Comparison of ENCODE assay signal across 19 mouse cellular contexts in the genomic region with DNA sequence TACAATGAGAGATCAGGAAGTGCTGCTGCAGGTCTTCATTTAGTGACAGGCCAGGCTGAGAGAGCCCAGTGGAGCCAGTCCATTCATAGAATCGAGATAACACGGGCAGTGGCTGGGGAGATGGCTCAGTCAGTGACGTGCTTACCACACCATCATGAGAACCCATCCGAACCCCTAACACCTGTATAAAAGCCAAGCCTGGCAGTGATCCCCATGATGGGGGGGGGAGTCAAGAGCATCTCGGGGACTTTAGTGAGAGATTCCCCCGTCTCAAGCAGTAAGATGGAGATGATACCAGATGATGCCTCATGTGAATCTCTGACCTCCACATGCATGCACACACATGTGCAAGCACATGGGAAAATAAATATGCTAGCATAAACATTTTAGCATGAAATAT.
"Had no signal": no experiment of that assay in that cellular context is flagged by ENCODE, and none has a peak within 500 bp of the region (broad histone marks: within the 10 kb centered on the region; RNA-seq: fewer than 3 reads in every experiment).

No protein-coding gene starts in this region.

- H3K9ac ChIP-seq: lung, embryonic 14.5 days; midbrain, embryonic 12.5 days; neural tube, embryonic 13.5 days; neural tube, embryonic 15.5 days had no signal

- H3K4me1 ChIP-seq: midbrain, embryonic 10.5 days; midbrain, embryonic 12.5 days had no signal

- DNase-seq: lung, adult 18-20 months; lung, embryonic 14.5 days; lung, postnatal 10 days; lung, postnatal 4 days; midbrain, embryonic 14.5 days; retina, postnatal 1 day; right cerebral cortex, adult 18-20 months; right cerebral cortex, postnatal 25 days; right cerebral cortex, postnatal 4 days; spleen, adult 18-20 months; thymus, adult 18-20 months; thymus, postnatal 14 days; thymus, postnatal 36 days had no signal

- H3K27me3 ChIP-seq: midbrain, embryonic 12.5 days; neural tube, embryonic 13.5 days; neural tube, embryonic 15.5 days had no signal

- H3K27ac ChIP-seq: midbrain, embryonic 10.5 days; midbrain, embryonic 12.5 days; neural tube, embryonic 15.5 days had no signal

- H3K9me3 ChIP-seq: midbrain, embryonic 10.5 days; neural tube, embryonic 13.5 days; neural tube, embryonic 15.5 days had no signal

- H3K4me2 ChIP-seq: lung, embryonic 14.5 days; midbrain, embryonic 12.5 days; neural tube, embryonic 13.5 days; neural tube, embryonic 15.5 days had no signal

- H3K36me3 ChIP-seq: midbrain, embryonic 10.5 days; midbrain, embryonic 12.5 days; neural tube, embryonic 13.5 days; neural tube, embryonic 15.5 days had no signal

- ATAC-seq: midbrain, embryonic 16.5 days had no signal

- H3K4me3 ChIP-seq: midbrain, embryonic 10.5 days; midbrain, embryonic 12.5 days; myocyte; neural tube, embryonic 13.5 days; neural tube, embryonic 15.5 days had no signal
